Mouse (Mus musculus): ENCODE results near the gene Nup214. TPM values are rescaled to one million over a fixed set of nuclear protein-coding genes. Genes with fewer than 3 reads are reported as not detected.

Gene Nup214
- total RNA-seq, 1 experiment: 74.3 TPM

DNA sequence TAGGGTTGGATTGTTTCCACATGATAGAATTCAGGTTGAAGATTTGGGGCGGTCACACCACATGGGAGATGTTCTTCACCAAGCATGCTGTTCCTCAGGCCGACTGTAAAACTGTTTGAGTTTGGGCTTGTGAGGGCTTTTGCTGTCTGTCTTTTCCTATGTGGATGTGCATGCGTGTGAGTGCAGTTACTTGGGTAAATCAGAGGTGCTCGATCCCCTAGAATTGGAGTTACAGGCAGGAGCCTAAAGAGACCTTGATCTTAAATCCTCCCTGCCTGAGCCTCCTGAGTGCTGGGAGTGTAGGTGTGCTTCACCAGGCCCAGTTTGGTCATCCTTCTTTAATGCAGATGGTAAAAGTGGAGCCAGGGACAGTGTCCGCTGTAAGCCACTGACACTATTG lies 23.3 kb downstream of the Nup214 start:
- H3K27ac ChIP-seq (ENCODE audit: insufficient read depth, low read depth, low read length, poor library complexity, severe bottlenecking): no peak overlapping the region
- no peaks in the 10 kb centered on the region for H3K9me3 ChIP-seq (ENCODE audit: control insufficient read depth, insufficient read depth, low read depth, low read length)
- no peak overlapping the region for H3K9ac ChIP-seq (ENCODE audit: insufficient read depth, low read depth, low read length, poor library complexity, severe bottlenecking)
- no peak for DNase-seq (ENCODE audit: low read depth, low spot score)
- peaks cover 49% of the 10 kb centered on the region for H3K36me3 ChIP-seq (ENCODE audit: control insufficient read depth, insufficient read depth, low read length, poor library complexity, severe bottlenecking)
- TF ChIP-seq CHD2 (IDR thresholded peaks at IDR 0.05; ENCODE audit: low read depth, low read length) (no peak), ZC3H11A (IDR thresholded peaks at IDR 0.05; ENCODE audit: borderline replicate concordance, low read depth, low read length) (no peak), HCFC1 (IDR thresholded peaks at IDR 0.05; ENCODE audit: borderline replicate concordance, insufficient read depth, low read length) (no peak), ZNF384 (IDR thresholded peaks at IDR 0.05; ENCODE audit: low read depth, low read length) (no peak), MAFK (IDR thresholded peaks at IDR 0.05; ENCODE audit: insufficient read depth, low read depth, low read length) (no peak)
- no peak overlapping the region for H3K4me3 ChIP-seq (ENCODE audit: insufficient read depth in 1 of 2, low read depth in 1 of 2, low read length in 2 of 2, poor library complexity in 1 of 2, severe bottlenecking in 1 of 2)
- H3K4me1 ChIP-seq (ENCODE audit: control insufficient read depth in 2 of 2, insufficient read depth in 2 of 2, low read length in 2 of 2, poor library complexity in 1 of 2): no peaks in the 10 kb centered on the region
- in situ Hi-C loops (cut with MboI; ENCODE audit: low sequenced_read_pairs in 2 of 2, unreplicated experiment in 2 of 2): no loop called here

DNA sequence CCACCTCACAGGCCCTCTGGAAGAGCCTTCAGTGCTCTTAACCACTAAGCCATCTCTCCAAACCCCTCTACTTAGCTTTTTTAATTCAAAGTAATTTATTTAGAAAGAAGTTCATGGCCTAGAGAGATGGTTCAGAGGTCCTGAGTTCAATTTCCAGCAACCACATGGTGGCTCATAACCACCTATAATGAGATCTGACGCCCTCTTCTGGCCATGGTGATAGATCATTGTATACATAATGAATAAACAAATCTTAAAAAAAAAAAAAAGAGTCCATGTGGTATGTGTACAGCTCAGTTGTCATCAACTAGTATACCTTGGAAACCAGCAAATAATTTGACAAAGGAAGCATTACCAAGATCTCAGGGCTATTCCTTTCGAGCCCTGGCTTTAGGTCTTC lies 24.2 kb downstream of the Nup214 start:
- Histone ChIP-seq H3K9me3 (ENCODE audit: control insufficient read depth, insufficient read depth, low read depth, low read length) (no peaks in the 10 kb centered on the region), H3K36me3 (ENCODE audit: control insufficient read depth, insufficient read depth, low read length, poor library complexity, severe bottlenecking) (peaks cover 56% of the 10 kb centered on the region), H3K9ac (ENCODE audit: insufficient read depth, low read depth, low read length, poor library complexity, severe bottlenecking) (no peak overlapping the region), H3K4me3 (ENCODE audit: insufficient read depth in 1 of 2, low read depth in 1 of 2, low read length in 2 of 2, poor library complexity in 1 of 2, severe bottlenecking in 1 of 2) (no peak overlapping the region), H3K27ac (ENCODE audit: insufficient read depth, low read depth, low read length, poor library complexity, severe bottlenecking) (no peak overlapping the region), H3K4me1 (ENCODE audit: control insufficient read depth in 2 of 2, insufficient read depth in 2 of 2, low read length in 2 of 2, poor library complexity in 1 of 2) (no peaks in the 10 kb centered on the region)
- no peak for TF ChIP-seq HCFC1 (IDR thresholded peaks at IDR 0.05; ENCODE audit: borderline replicate concordance, insufficient read depth, low read length)
- TF ChIP-seq ZNF384 (IDR thresholded peaks at IDR 0.05; ENCODE audit: low read depth, low read length): peak; percentile 41; the same call in 1 of the 2 replicates
- in situ Hi-C loops (cut with MboI; ENCODE audit: low sequenced_read_pairs in 2 of 2, unreplicated experiment in 2 of 2): no loop called here
- no peak for DNase-seq (ENCODE audit: low read depth, low spot score)

DNA sequence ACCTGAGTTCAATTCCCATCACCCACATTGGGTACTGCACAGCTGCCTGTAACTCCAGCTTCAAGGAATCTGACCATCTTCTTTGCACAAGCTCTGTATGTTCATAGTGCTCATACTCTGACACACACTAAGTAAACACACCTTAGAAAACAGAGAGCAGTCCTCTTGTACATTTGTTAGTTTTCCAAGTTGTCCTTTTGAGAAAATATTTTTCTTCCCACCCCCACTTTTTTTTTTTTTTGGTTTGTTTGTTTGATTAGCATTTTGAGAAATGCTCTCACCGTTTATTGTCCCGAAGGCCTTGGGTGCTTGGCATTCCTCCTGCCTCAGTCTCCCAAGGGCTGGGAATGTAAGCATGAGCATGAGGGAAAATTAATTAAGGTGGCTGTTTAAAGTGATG lies 34.1 kb downstream of the Nup214 start:
- Histone ChIP-seq H3K27ac (ENCODE audit: insufficient read depth, low read depth, low read length, poor library complexity, severe bottlenecking) (peak overlapping the region; percentile 77), H3K36me3 (ENCODE audit: control insufficient read depth, insufficient read depth, low read length, poor library complexity, severe bottlenecking) (peaks cover 51% of the 10 kb centered on the region), H3K9me3 (ENCODE audit: control insufficient read depth, insufficient read depth, low read depth, low read length) (no peaks in the 10 kb centered on the region), H3K4me1 (ENCODE audit: control insufficient read depth in 2 of 2, insufficient read depth in 2 of 2, low read length in 2 of 2, poor library complexity in 1 of 2) (peaks cover 3 to 10% of the 10 kb centered on the region in 2 experiments; a peak in 3 of 4 replicates), H3K4me3 (ENCODE audit: insufficient read depth in 1 of 2, low read depth in 1 of 2, low read length in 2 of 2, poor library complexity in 1 of 2, severe bottlenecking in 1 of 2) (no peak overlapping the region; a peak in 1 of 4 replicates), H3K9ac (ENCODE audit: insufficient read depth, low read depth, low read length, poor library complexity, severe bottlenecking) (peak overlapping the region; percentile 18; the same call in 1 of the 2 replicates)
- no peak for DNase-seq (ENCODE audit: low read depth, low spot score)
- in situ Hi-C loops (cut with MboI; ENCODE audit: low sequenced_read_pairs in 2 of 2, unreplicated experiment in 2 of 2): no loop called here
- TF ChIP-seq MAFK (IDR thresholded peaks at IDR 0.05; ENCODE audit: insufficient read depth, low read depth, low read length) (no peak), ZNF384 (IDR thresholded peaks at IDR 0.05; ENCODE audit: low read depth, low read length) (no peak), HCFC1 (IDR thresholded peaks at IDR 0.05; ENCODE audit: borderline replicate concordance, insufficient read depth, low read length) (no peak), CHD2 (IDR thresholded peaks at IDR 0.05; ENCODE audit: low read depth, low read length) (no peak), ZC3H11A (IDR thresholded peaks at IDR 0.05; ENCODE audit: borderline replicate concordance, low read depth, low read length) (no peak)

DNA sequence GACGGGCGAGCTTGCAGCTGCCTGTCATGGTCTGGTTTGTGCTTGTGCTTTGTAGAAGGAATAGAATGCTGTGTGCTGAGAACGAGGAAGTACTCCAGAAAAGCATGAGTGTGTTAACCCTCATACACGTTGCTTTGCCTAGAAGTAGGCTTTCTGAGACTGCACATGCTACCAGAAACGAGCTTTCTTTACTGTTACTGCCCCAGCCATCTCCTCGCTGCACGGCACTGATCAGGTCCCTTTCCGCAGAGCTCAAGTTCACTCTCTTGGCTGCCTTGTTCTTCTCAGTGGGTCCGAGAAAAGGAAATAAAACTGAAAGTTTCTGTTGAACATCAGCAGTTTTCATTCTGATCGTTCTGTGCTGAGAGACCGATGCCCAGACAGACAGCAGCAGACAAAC lies 34.5 kb downstream of the Nup214 start:
- peaks cover 3 to 10% of the 10 kb centered on the region in 2 experiments; a peak in 3 of 4 replicates for H3K4me1 ChIP-seq (ENCODE audit: control insufficient read depth in 2 of 2, insufficient read depth in 2 of 2, low read length in 2 of 2, poor library complexity in 1 of 2)
- in situ Hi-C loops (cut with MboI; ENCODE audit: low sequenced_read_pairs in 2 of 2, unreplicated experiment in 2 of 2): no loop called here
- no peaks in the 10 kb centered on the region for H3K9me3 ChIP-seq (ENCODE audit: control insufficient read depth, insufficient read depth, low read depth, low read length)
- TF ChIP-seq ZC3H11A (IDR thresholded peaks at IDR 0.05; ENCODE audit: borderline replicate concordance, low read depth, low read length) (no peak), MAFK (IDR thresholded peaks at IDR 0.05; ENCODE audit: insufficient read depth, low read depth, low read length) (no peak), CHD2 (IDR thresholded peaks at IDR 0.05; ENCODE audit: low read depth, low read length) (no peak), ZNF384 (IDR thresholded peaks at IDR 0.05; ENCODE audit: low read depth, low read length) (no peak), HCFC1 (IDR thresholded peaks at IDR 0.05; ENCODE audit: borderline replicate concordance, insufficient read depth, low read length) (no peak)
- DNase-seq (ENCODE audit: low read depth, low spot score): no peak
- peak overlapping the region; percentile 77 for H3K27ac ChIP-seq (ENCODE audit: insufficient read depth, low read depth, low read length, poor library complexity, severe bottlenecking)
- peak overlapping the region; percentile 18; the same call in 1 of the 2 replicates for H3K9ac ChIP-seq (ENCODE audit: insufficient read depth, low read depth, low read length, poor library complexity, severe bottlenecking)
- no peak overlapping the region; a peak in 1 of 4 replicates for H3K4me3 ChIP-seq (ENCODE audit: insufficient read depth in 1 of 2, low read depth in 1 of 2, low read length in 2 of 2, poor library complexity in 1 of 2, severe bottlenecking in 1 of 2)
- peaks cover 51% of the 10 kb centered on the region for H3K36me3 ChIP-seq (ENCODE audit: control insufficient read depth, insufficient read depth, low read length, poor library complexity, severe bottlenecking)

DNA sequence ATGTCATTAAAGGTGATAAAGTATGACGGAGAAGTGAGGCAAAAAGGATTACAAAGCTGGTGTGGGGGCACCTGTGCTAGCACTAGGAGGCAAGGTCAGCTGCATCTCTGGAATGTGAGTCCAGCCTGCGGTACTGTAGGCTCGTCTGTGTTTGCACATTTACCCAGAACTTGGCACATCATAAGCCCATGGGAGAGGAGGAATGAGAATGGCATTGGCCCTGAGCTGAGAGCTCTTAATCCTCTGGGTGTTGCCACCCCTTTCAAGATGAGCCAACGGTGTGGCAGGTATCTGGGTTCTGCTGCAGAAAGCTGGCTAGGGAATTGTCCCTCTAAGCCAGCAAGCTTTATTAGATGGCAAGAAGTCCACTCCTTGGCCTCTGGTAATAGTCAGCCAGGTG lies 45.5 kb downstream of the Nup214 start:
- Histone ChIP-seq H3K36me3 (ENCODE audit: control insufficient read depth, insufficient read depth, low read length, poor library complexity, severe bottlenecking) (peaks cover 46% of the 10 kb centered on the region), H3K4me3 (ENCODE audit: insufficient read depth in 1 of 2, low read depth in 1 of 2, low read length in 2 of 2, poor library complexity in 1 of 2, severe bottlenecking in 1 of 2) (no peak overlapping the region), H3K9ac (ENCODE audit: insufficient read depth, low read depth, low read length, poor library complexity, severe bottlenecking) (no peak overlapping the region), H3K9me3 (ENCODE audit: control insufficient read depth, insufficient read depth, low read depth, low read length) (no peaks in the 10 kb centered on the region), H3K4me1 (ENCODE audit: control insufficient read depth in 2 of 2, insufficient read depth in 2 of 2, low read length in 2 of 2, poor library complexity in 1 of 2) (no peaks in the 10 kb centered on the region), H3K27ac (ENCODE audit: insufficient read depth, low read depth, low read length, poor library complexity, severe bottlenecking) (no peak overlapping the region)
- in situ Hi-C loops (cut with MboI; ENCODE audit: low sequenced_read_pairs in 2 of 2, unreplicated experiment in 2 of 2): no loop called here
- DNase-seq (ENCODE audit: low read depth, low spot score): no peak
- no peak for TF ChIP-seq ZC3H11A (IDR thresholded peaks at IDR 0.05; ENCODE audit: borderline replicate concordance, low read depth, low read length)
- no peak for TF ChIP-seq CHD2 (IDR thresholded peaks at IDR 0.05; ENCODE audit: low read depth, low read length)
- no peak for TF ChIP-seq MAFK (IDR thresholded peaks at IDR 0.05; ENCODE audit: insufficient read depth, low read depth, low read length)
- no peak for TF ChIP-seq ZNF384 (IDR thresholded peaks at IDR 0.05; ENCODE audit: low read depth, low read length)
- no peak for TF ChIP-seq HCFC1 (IDR thresholded peaks at IDR 0.05; ENCODE audit: borderline replicate concordance, insufficient read depth, low read length)

All from ES-E14 (cell line).